Mouse (Mus musculus): ENCODE data around the gene Sh2d7. TPM values are rescaled to one million over a fixed set of nuclear protein-coding genes. Genes with fewer than 3 reads are reported as not detected.

The Sh2d7 gene
- polyA plus RNA-seq, 1 experiment from 2014 or later: not detected

- DNase-seq (ENCODE audit: low spot score) (no peak), ATAC-seq (replicated peaks; ENCODE audit: low FRiP score, low read depth) (no peak)
- H3K9ac ChIP-seq (ENCODE audit: low read depth, low read length): no peak overlapping the region
- no peaks in the 10 kb centered on the region for H3K36me3 ChIP-seq (ENCODE audit: insufficient read depth, low read length)
- no peak overlapping the region for H3K4me2 ChIP-seq (ENCODE audit: low read length)
- H3K9me3 ChIP-seq (replicated peaks; ENCODE audit: low read length): no peaks in the 10 kb centered on the region
- H3K4me3 ChIP-seq (replicated peaks; ENCODE audit: low read depth, low read length): no peak overlapping the region
- 84% methylated on average over 2 of the region's 2 CpGs for WGBS
- H3K27me3 ChIP-seq (ENCODE audit: insufficient read depth, low read length): no peaks in the 10 kb centered on the region
- no peak overlapping the region for H3K27ac ChIP-seq
- H3K4me1 ChIP-seq (replicated peaks; ENCODE audit: insufficient read depth, low read length): no peaks in the 10 kb centered on the region
- TF ChIP-seq CTCF (IDR thresholded peaks at IDR 0.05; ENCODE audit: low read depth): no peak
Measured at GRCm38 (mm10) chr9:54529950-54530349, 8.8 kb upstream of the Sh2d7 start.

GRCm38 (mm10) chr9:54530836-54531235 is 7.9 kb upstream of the Sh2d7 start:
- no peak overlapping the region for H3K27ac ChIP-seq
- WGBS: 90% methylated on average over 6 of the region's 6 CpGs
- H3K9me3 ChIP-seq (replicated peaks; ENCODE audit: low read length): no peaks in the 10 kb centered on the region
- no peak for TF ChIP-seq CTCF (IDR thresholded peaks at IDR 0.05; ENCODE audit: low read depth)
- no peak overlapping the region for H3K9ac ChIP-seq (ENCODE audit: low read depth, low read length)
- no peaks in the 10 kb centered on the region for H3K4me1 ChIP-seq (replicated peaks; ENCODE audit: insufficient read depth, low read length)
- no peaks in the 10 kb centered on the region for H3K36me3 ChIP-seq (ENCODE audit: insufficient read depth, low read length)
- ATAC-seq (replicated peaks; ENCODE audit: low FRiP score, low read depth) (no peak), DNase-seq (ENCODE audit: low spot score) (no peak)
- H3K4me3 ChIP-seq (replicated peaks; ENCODE audit: low read depth, low read length): no peak overlapping the region
- no peak overlapping the region for H3K4me2 ChIP-seq (ENCODE audit: low read length)
- no peaks in the 10 kb centered on the region for H3K27me3 ChIP-seq (ENCODE audit: insufficient read depth, low read length)

- no peak overlapping the region for H3K27ac ChIP-seq
- H3K9ac ChIP-seq (ENCODE audit: low read depth, low read length): no peak overlapping the region
- H3K4me1 ChIP-seq (replicated peaks; ENCODE audit: insufficient read depth, low read length): no peaks in the 10 kb centered on the region
- no peak overlapping the region for H3K4me3 ChIP-seq (replicated peaks; ENCODE audit: low read depth, low read length)
- no peak for DNase-seq (ENCODE audit: low spot score)
- H3K27me3 ChIP-seq (ENCODE audit: insufficient read depth, low read length): no peaks in the 10 kb centered on the region
- H3K36me3 ChIP-seq (ENCODE audit: insufficient read depth, low read length): no peaks in the 10 kb centered on the region
- H3K9me3 ChIP-seq (replicated peaks; ENCODE audit: low read length): no peaks in the 10 kb centered on the region
- H3K4me2 ChIP-seq (ENCODE audit: low read length): no peak overlapping the region
- ATAC-seq (replicated peaks; ENCODE audit: low FRiP score, low read depth): no peak
- TF ChIP-seq CTCF (IDR thresholded peaks at IDR 0.05; ENCODE audit: low read depth): no peak
Measured at GRCm38 (mm10) chr9:54531421-54531820, 7.4 kb upstream of the Sh2d7 start.

GRCm38 (mm10) chr9:54532926-54533325 is 5.9 kb upstream of the Sh2d7 start:
- no peak overlapping the region for H3K4me3 ChIP-seq (replicated peaks; ENCODE audit: low read depth, low read length)
- H3K36me3 ChIP-seq (ENCODE audit: insufficient read depth, low read length): no peaks in the 10 kb centered on the region
- no peak overlapping the region for H3K27ac ChIP-seq
- H3K4me2 ChIP-seq (ENCODE audit: low read length): no peak overlapping the region
- H3K4me1 ChIP-seq (replicated peaks; ENCODE audit: insufficient read depth, low read length): no peaks in the 10 kb centered on the region
- H3K9me3 ChIP-seq (replicated peaks; ENCODE audit: low read length): no peaks in the 10 kb centered on the region
- ATAC-seq (replicated peaks; ENCODE audit: low FRiP score, low read depth) (no peak), DNase-seq (ENCODE audit: low spot score) (no peak)
- TF ChIP-seq CTCF (IDR thresholded peaks at IDR 0.05; ENCODE audit: low read depth): no peak
- WGBS: 89% methylated on average over 2 of the region's 2 CpGs
- no peaks in the 10 kb centered on the region for H3K27me3 ChIP-seq (ENCODE audit: insufficient read depth, low read length)
- no peak overlapping the region for H3K9ac ChIP-seq (ENCODE audit: low read depth, low read length)

GRCm38 (mm10) chr9:54533975-54534374 is 4.8 kb upstream of the Sh2d7 start:
- Histone ChIP-seq H3K4me2 (ENCODE audit: low read length) (no peak overlapping the region), H3K27ac (no peak overlapping the region), H3K4me3 (replicated peaks; ENCODE audit: low read depth, low read length) (no peak overlapping the region), H3K36me3 (ENCODE audit: insufficient read depth, low read length) (no peaks in the 10 kb centered on the region), H3K9me3 (replicated peaks; ENCODE audit: low read length) (no peaks in the 10 kb centered on the region), H3K9ac (ENCODE audit: low read depth, low read length) (no peak overlapping the region), H3K4me1 (replicated peaks; ENCODE audit: insufficient read depth, low read length) (no peaks in the 10 kb centered on the region), H3K27me3 (ENCODE audit: insufficient read depth, low read length) (no peaks in the 10 kb centered on the region)
- ATAC-seq (replicated peaks; ENCODE audit: low FRiP score, low read depth) (no peak), DNase-seq (ENCODE audit: low spot score) (no peak)
- TF ChIP-seq CTCF (IDR thresholded peaks at IDR 0.05; ENCODE audit: low read depth): no peak
- 66% methylated on average over 5 of the region's 5 CpGs for WGBS

- Histone ChIP-seq H3K4me2 (ENCODE audit: low read length) (no peak overlapping the region), H3K36me3 (ENCODE audit: insufficient read depth, low read length) (no peaks in the 10 kb centered on the region), H3K9ac (ENCODE audit: low read depth, low read length) (no peak overlapping the region), H3K4me3 (replicated peaks; ENCODE audit: low read depth, low read length) (no peak overlapping the region), H3K4me1 (replicated peaks; ENCODE audit: insufficient read depth, low read length) (no peaks in the 10 kb centered on the region), H3K27ac (no peak overlapping the region), H3K9me3 (replicated peaks; ENCODE audit: low read length) (no peaks in the 10 kb centered on the region), H3K27me3 (ENCODE audit: insufficient read depth, low read length) (no peaks in the 10 kb centered on the region)
- ATAC-seq (replicated peaks; ENCODE audit: low FRiP score, low read depth) (no peak), DNase-seq (ENCODE audit: low spot score) (no peak)
- TF ChIP-seq CTCF (IDR thresholded peaks at IDR 0.05; ENCODE audit: low read depth): no peak
- 74% methylated on average over 7 of the region's 7 CpGs for WGBS
Measured at GRCm38 (mm10) chr9:54536236-54536635, 2.5 kb upstream of the Sh2d7 start.

- Histone ChIP-seq H3K9me3 (replicated peaks; ENCODE audit: low read length) (no peaks in the 10 kb centered on the region), H3K4me3 (replicated peaks; ENCODE audit: low read depth, low read length) (no peak overlapping the region), H3K9ac (ENCODE audit: low read depth, low read length) (no peak overlapping the region), H3K4me2 (ENCODE audit: low read length) (no peak overlapping the region), H3K36me3 (ENCODE audit: insufficient read depth, low read length) (no peaks in the 10 kb centered on the region), H3K4me1 (replicated peaks; ENCODE audit: insufficient read depth, low read length) (no peaks in the 10 kb centered on the region), H3K27ac (no peak overlapping the region), H3K27me3 (ENCODE audit: insufficient read depth, low read length) (no peaks in the 10 kb centered on the region)
- WGBS: 44% methylated on average over 4 of the region's 4 CpGs
- DNase-seq (ENCODE audit: low spot score) (no peak), ATAC-seq (replicated peaks; ENCODE audit: low FRiP score, low read depth) (no peak)
- no peak for TF ChIP-seq CTCF (IDR thresholded peaks at IDR 0.05; ENCODE audit: low read depth)
Measured at GRCm38 (mm10) chr9:54537030-54537429, 1.8 kb upstream of the Sh2d7 start.

All from kidney, postnatal 0 days (tissue).